In the genomic region with DNA sequence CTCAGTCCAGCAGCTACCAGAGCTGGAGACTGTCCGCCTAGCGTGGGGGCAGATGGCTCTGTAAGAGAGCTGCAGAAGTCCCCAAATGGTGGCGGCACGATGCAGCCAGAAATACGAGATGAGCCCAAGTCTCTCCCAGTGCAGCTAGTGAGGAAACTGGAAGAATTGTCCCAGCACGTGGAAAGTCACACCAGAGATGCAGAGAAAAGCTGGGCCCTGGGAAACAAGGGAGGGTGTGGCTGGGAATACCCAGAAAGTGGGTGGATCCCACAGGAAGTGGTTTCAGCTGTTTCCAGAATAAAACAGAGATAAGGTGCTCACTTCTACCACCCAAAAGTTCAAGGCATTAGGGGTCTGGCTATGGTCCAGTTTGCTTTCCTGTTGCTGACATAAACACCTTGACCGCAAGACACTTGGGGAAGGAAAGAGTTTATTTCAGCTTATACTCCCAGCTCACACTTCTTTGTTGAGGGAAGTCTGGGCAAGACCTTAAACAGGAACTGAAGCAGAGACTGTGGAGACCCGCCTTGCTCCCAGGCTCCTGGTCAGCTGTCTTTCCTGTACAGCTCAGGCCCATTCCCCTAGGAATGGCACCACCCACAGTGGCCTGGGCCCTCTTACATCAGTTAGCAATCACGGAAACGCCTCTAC, we compare ENCODE assay signal across 8 mouse cellular contexts.
DNase-seq lines count a peak whose midpoint lies in the region; ATAC-seq lines count a peak whose summit lies in the region.

No protein-coding gene starts in this region.

- no peak overlapping the region for H3K4me2 ChIP-seq in hindbrain, embryonic 14.5 days (replicated peaks)
- H3K4me2 ChIP-seq in heart, embryonic 11.5 days, result peak overlapping the region; percentile 47
- H3K4me2 ChIP-seq in kidney, embryonic 15.5 days, result peak overlapping the region; percentile 19; the same call in 1 of the 2 replicates

- no peak overlapping the region for H3K4me3 ChIP-seq in hindbrain, embryonic 10.5 days
- H3K4me3 ChIP-seq in hindbrain, embryonic 14.5 days (replicated peaks; ENCODE audit: low read length), result no peak overlapping the region
- peak overlapping the region; percentile 16; the same call in 1 of the 2 replicates for H3K4me3 ChIP-seq in heart, embryonic 11.5 days (ENCODE audit: low read depth, low read length)
- no peak overlapping the region for H3K4me3 ChIP-seq in kidney, embryonic 15.5 days (replicated peaks)

- no peak overlapping the region for H3K9ac ChIP-seq in hindbrain, embryonic 14.5 days
- no peak overlapping the region for H3K9ac ChIP-seq in heart, embryonic 11.5 days (ENCODE audit: low read depth, low read length)
- no peak overlapping the region for H3K9ac ChIP-seq in kidney, embryonic 15.5 days

- no peaks in the 10 kb centered on the region for H3K9me3 ChIP-seq in hindbrain, embryonic 10.5 days
- no peaks in the 10 kb centered on the region for H3K9me3 ChIP-seq in hindbrain, embryonic 14.5 days (ENCODE audit: control insufficient read depth, low read length)
- no peaks in the 10 kb centered on the region for H3K9me3 ChIP-seq in heart, embryonic 11.5 days (replicated peaks; ENCODE audit: control insufficient read depth, low read length)
- H3K9me3 ChIP-seq in kidney, embryonic 15.5 days (replicated peaks), result no peaks in the 10 kb centered on the region

- no peak for ATAC-seq in hindbrain, embryonic 14.5 days (ENCODE audit: low FRiP score)
- no peak; the same call in 1 of the 2 replicates for ATAC-seq in heart, embryonic 11.5 days (replicated peaks; ENCODE audit: insufficient number of reproducible peaks, low FRiP score, low TSS enrichment)
- ATAC-seq in kidney, embryonic 15.5 days (replicated peaks; ENCODE audit: low FRiP score), result 0 out of 2 replicates have a peak, but pooled peaks have one; percentile 22

- peak overlapping the region; percentile 62 for H3K27ac ChIP-seq in hindbrain, embryonic 10.5 days
- no peak overlapping the region for H3K27ac ChIP-seq in hindbrain, embryonic 14.5 days
- H3K27ac ChIP-seq in heart, embryonic 11.5 days (ENCODE audit: low read depth, low read length), result peak overlapping the region; percentile 62; the same call in 1 of the 2 replicates
- H3K27ac ChIP-seq in kidney, embryonic 15.5 days, result peak overlapping the region; percentile 66

- H3K4me1 ChIP-seq in hindbrain, embryonic 10.5 days (replicated peaks), result peaks cover 44% of the 10 kb centered on the region
- peaks cover 26% of the 10 kb centered on the region for H3K4me1 ChIP-seq in hindbrain, embryonic 14.5 days (replicated peaks; ENCODE audit: control insufficient read depth, insufficient read depth, low read length)
- peaks cover 40% of the 10 kb centered on the region for H3K4me1 ChIP-seq in heart, embryonic 11.5 days (ENCODE audit: control insufficient read depth, insufficient read depth, low read length)
- H3K4me1 ChIP-seq in kidney, embryonic 15.5 days, result peaks cover 54% of the 10 kb centered on the region

- H3K27me3 ChIP-seq in hindbrain, embryonic 10.5 days (ENCODE audit: insufficient read depth, poor library complexity, severe bottlenecking), result 0 out of 2 replicates have a peak, but pooled peaks cover 7% of the 10 kb centered on the region
- H3K27me3 ChIP-seq in hindbrain, embryonic 14.5 days (ENCODE audit: control insufficient read depth, insufficient read depth, low read length), result no peaks in the 10 kb centered on the region
- H3K27me3 ChIP-seq in heart, embryonic 11.5 days (ENCODE audit: control insufficient read depth, insufficient read depth, low read length), result no peaks in the 10 kb centered on the region
- H3K27me3 ChIP-seq in kidney, embryonic 15.5 days, result no peaks in the 10 kb centered on the region

- WGBS in hindbrain, embryonic 10.5 days, result 61% methylated on average over 10 of the region's 10 CpGs
- 53% methylated on average over 10 of the region's 10 CpGs for WGBS in hindbrain, embryonic 14.5 days
- WGBS in heart, embryonic 11.5 days (ENCODE audit: insufficient replicate concordance), result 37% methylated on average over 10 of the region's 10 CpGs
- WGBS in kidney, embryonic 15.5 days, result 47% methylated on average over 10 of the region's 10 CpGs

- H3K36me3 ChIP-seq in hindbrain, embryonic 10.5 days, result no peaks in the 10 kb centered on the region
- H3K36me3 ChIP-seq in hindbrain, embryonic 14.5 days (replicated peaks; ENCODE audit: control insufficient read depth, insufficient read depth), result no peaks in the 10 kb centered on the region
- no peaks in the 10 kb centered on the region for H3K36me3 ChIP-seq in heart, embryonic 11.5 days (ENCODE audit: control insufficient read depth, insufficient read depth, low read length)
- H3K36me3 ChIP-seq in kidney, embryonic 15.5 days, result no peaks in the 10 kb centered on the region

- DNase-seq in hindbrain, embryonic 10.5 days (ENCODE audit: low spot score), result no peak
- no peak for DNase-seq in hindbrain, embryonic 14.5 days (ENCODE audit: low spot score)
- peak; percentile 48 for DNase-seq in adrenal gland, adult 8-10 months
- peak; percentile 85 for DNase-seq in lung, postnatal 10 days
- no peak for DNase-seq in thymus, postnatal 14 days
- DNase-seq in frontal cortex, postnatal 25 days (ENCODE audit: low spot score in 2 of 2), result no peak

Comparison
In these comparisons a context has a peak if more than half of its experiments do, and no peak if none do; other contexts are left out.
1. DNase-seq: peak in adrenal gland, adult 8-10 months (single experiment) and lung, postnatal 10 days (single experiment); none in hindbrain, embryonic 10.5 days (single experiment), hindbrain, embryonic 14.5 days (single experiment), thymus, postnatal 14 days (single experiment) and frontal cortex, postnatal 25 days (0 of 2).